Mouse (Mus musculus): ENCODE results near the gene Obscn.

DNA sequence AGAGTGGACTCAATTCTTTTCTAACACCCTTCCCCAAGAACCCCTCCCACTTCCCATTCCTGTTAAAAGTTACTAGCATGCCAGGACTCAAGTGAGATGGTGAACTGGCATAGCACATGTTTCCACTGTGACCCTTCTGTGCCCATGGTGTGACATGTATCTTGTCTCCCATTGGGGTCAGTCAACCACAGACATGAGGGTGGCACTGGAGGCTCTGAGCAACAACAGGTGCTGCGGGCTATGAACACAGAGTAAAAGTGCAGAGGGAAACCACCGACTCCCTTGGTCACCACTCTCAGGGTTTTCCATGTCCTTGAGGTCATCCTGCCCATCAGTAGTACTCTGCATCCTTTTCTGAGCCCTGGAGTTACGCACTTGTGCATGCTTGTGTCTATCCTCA is 164.4 kb downstream of the Obscn start:
- peak; percentile 57 for TF ChIP-seq EP300 (IDR thresholded peaks at IDR 0.05; ENCODE audit: low read length)
- 0 out of 2 replicates have a peak, but pooled peaks have one; percentile 13 for TF ChIP-seq MEF2A (IDR thresholded peaks at IDR 0.05; ENCODE audit: borderline replicate concordance, low read depth, low read length)
- TF ChIP-seq RCOR1 (conservative IDR thresholded peaks at IDR 0.05; ENCODE audit: low read depth, low read length), result no peak
- TF ChIP-seq CTCF (conservative IDR thresholded peaks at IDR 0.05 in 1 of 2, IDR thresholded peaks at IDR 0.05 in 1 of 2; ENCODE audit: low read depth in 2 of 2, low read length in 2 of 2), result no peak
- TF ChIP-seq SIN3A (IDR thresholded peaks at IDR 0.05; ENCODE audit: low read length), result no peak
- TF ChIP-seq ZKSCAN1 (IDR thresholded peaks at IDR 0.05; ENCODE audit: borderline replicate concordance, low read depth, low read length), result no peak
- peak; percentile 26; the same call in 1 of the 2 replicates for TF ChIP-seq POLR2A (IDR thresholded peaks at IDR 0.05; ENCODE audit: low read depth, low read length)
- no peak for TF ChIP-seq KAT2A (IDR thresholded peaks at IDR 0.05; ENCODE audit: insufficient replicate concordance, low read length)
- TF ChIP-seq HCFC1 (IDR thresholded peaks at IDR 0.05; ENCODE audit: low read depth, low read length), result no peak
- TF ChIP-seq MAZ (IDR thresholded peaks at IDR 0.05; ENCODE audit: low read depth, low read length), result 0 out of 2 replicates have a peak, but pooled peaks have one; percentile 48
- TF ChIP-seq MXI1 (IDR thresholded peaks at IDR 0.05; ENCODE audit: low read depth, low read length), result 0 out of 2 replicates have a peak, but pooled peaks have one; percentile 37
- TF ChIP-seq ZMIZ1 (IDR thresholded peaks at IDR 0.05; ENCODE audit: low read depth, low read length), result no peak
- no peak for TF ChIP-seq USF1 (IDR thresholded peaks at IDR 0.05; ENCODE audit: low read depth, low read length)
- no peak for TF ChIP-seq POLR2AphosphoS2 (IDR thresholded peaks at IDR 0.05; ENCODE audit: low read depth, low read length)
